Mouse (Mus musculus) embryonic fibroblast, embryonic 13.5 days (primary cell): ENCODE data around the gene Prl8a8. TPM values are rescaled to one million over a fixed set of nuclear protein-coding genes. Genes with fewer than 3 reads are reported as not detected.

ENCODE experiments used
- H3K27ac ChIP-seq: 2 replicates; pipeline ENCODE4 v1.5.1; 2012; ENCODE audit warnings: low read length, control low read depth, inconsistent platforms; ENCODE audit not compliant: insufficient read depth
- H3K4me1 ChIP-seq: 2 replicates; pipeline ENCODE4 v1.6.1; 2011; ENCODE audit warnings: low read length; ENCODE audit not compliant: control insufficient read depth, insufficient read depth
- H3K4me3 ChIP-seq: 2 replicates; pipeline ENCODE4 v1.5.1; 2011; ENCODE audit warnings: mild to moderate bottlenecking, control low read depth, low read length; ENCODE audit not compliant: insufficient read depth
- CTCF ChIP-seq: IDR thresholded peaks from 2 replicates; pipeline ENCODE4 v1.5.1; 2011; ENCODE audit warnings: mild to moderate bottlenecking, control low read depth, low read length, moderate library complexity, borderline replicate concordance; ENCODE audit not compliant: insufficient read depth
- POLR2A ChIP-seq: IDR thresholded peaks from 2 replicates; pipeline ENCODE4 v1.6.1; 2011; ENCODE audit warnings: low read depth, mild to moderate bottlenecking, control low read depth, low read length, moderate library complexity
- polyA plus RNA-seq: library from polyadenylated mRNA; stranded (reverse); fragments of >200 nt; gene quantifications from 2 replicates; pipeline ENCODE4 v1.2.4, GENCODE M21; 2011; ENCODE audit warnings: low read depth; ENCODE audit not compliant: missing spikeins, insufficient read length

The Prl8a8 gene
- not detected in 2 replicates for polyA plus RNA-seq

DNA sequence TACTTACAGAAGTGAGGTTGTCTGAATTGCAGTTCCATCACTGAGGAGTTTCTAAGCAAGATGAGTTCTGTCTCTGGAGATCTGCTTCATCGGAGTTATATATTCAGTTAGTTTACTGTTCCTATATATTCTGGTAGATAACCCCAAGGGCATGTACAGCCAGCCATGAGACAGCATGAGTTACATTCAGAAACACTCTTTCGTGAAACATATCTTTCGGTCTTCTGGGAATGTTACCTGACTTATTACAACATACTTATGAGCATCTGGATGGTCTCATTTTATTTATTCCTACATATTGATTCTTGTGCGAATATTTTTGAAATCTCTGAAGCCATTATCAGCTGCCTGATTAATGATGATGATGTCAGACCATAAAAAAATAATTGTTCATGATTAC lies at the start of gene Prl8a8:
Gene Prl8a8, minus strand, starts transcription at position 101 of the 400 bp plus-strand sequence.
- TF ChIP-seq CTCF (no peak), POLR2A (no peak)
- H3K27ac ChIP-seq, result no peak within 1 kb of the TSS
- no peak within 1 kb of the TSS for H3K4me3 ChIP-seq
- H3K4me1 ChIP-seq, result no peaks in the 10 kb centered on the region

- TF ChIP-seq POLR2A, result no peak
- no peak for TF ChIP-seq CTCF
- no peak overlapping the region for H3K27ac ChIP-seq
- no peak overlapping the region for H3K4me3 ChIP-seq
- H3K4me1 ChIP-seq, result peaks cover 3% of the 10 kb centered on the region
Observed at GRCm38 (mm10) chr13:27553336-27553735, 40.3 kb upstream of the Prl8a8 start.

GRCm38 (mm10) chr13:27523156-27523555 lies 10.1 kb upstream of the Prl8a8 start:
- Histone ChIP-seq H3K4me1 (no peaks in the 10 kb centered on the region), H3K4me3 (no peak overlapping the region), H3K27ac (no peak overlapping the region)
- TF ChIP-seq CTCF (no peak), POLR2A (no peak)

- Histone ChIP-seq H3K27ac (no peak overlapping the region), H3K4me3 (no peak overlapping the region), H3K4me1 (no peaks in the 10 kb centered on the region)
- TF ChIP-seq POLR2A (no peak), CTCF (no peak)
Observed at GRCm38 (mm10) chr13:27507645-27508044, 5.4 kb downstream of the Prl8a8 start.

Other genes with a start within 250 kb of the Prl8a8 start
- gene Prl6a1, start 200.6 kb downstream of the Prl8a8 start, polyA plus RNA-seq, result not detected in 2 replicates
- not detected in 2 replicates for gene Prl8a2, start 167.5 kb downstream of the Prl8a8 start, polyA plus RNA-seq
- not detected in 2 replicates for gene Prl2b1, start 122.4 kb downstream of the Prl8a8 start, polyA plus RNA-seq
- not detected in 2 replicates for gene Prl8a6, start 74.5 kb downstream of the Prl8a8 start, polyA plus RNA-seq
- gene Prl8a9, start 51.4 kb upstream of the Prl8a8 start, polyA plus RNA-seq, result not detected in 2 replicates
- gene Prl8a1, start 69.0 kb upstream of the Prl8a8 start, polyA plus RNA-seq, result not detected in 2 replicates
- gene Prl7b1, start 97.4 kb upstream of the Prl8a8 start, polyA plus RNA-seq, result not detected in 2 replicates
- not detected in 2 replicates for gene Prl7a1, start 129.3 kb upstream of the Prl8a8 start, polyA plus RNA-seq
- not detected in 2 replicates for gene Prl7a2, start 154.8 kb upstream of the Prl8a8 start, polyA plus RNA-seq
- gene Prl7d1, start 203.5 kb upstream of the Prl8a8 start, polyA plus RNA-seq, result not detected in 2 replicates